Mouse (Mus musculus): ENCODE results near the gene Igsf9b. TPM values are rescaled to one million over a fixed set of nuclear protein-coding genes. Genes with fewer than 3 reads are reported as not detected.

The Igsf9b gene
- 1.5 TPM for polyA plus RNA-seq (2021)

GRCm38 (mm10) chr9:27298411-27299285 is at the start of gene Igsf9b:
Gene Igsf9b, plus strand, starts transcription at chr9:27299204.
- CTCF ChIA-PET, result interaction anchor here (0.8 to 1.6 kb wide), 2 partner anchors 13 to 97 kb away, joined by 3 read pairs; no protein-coding TSS in a partner anchor
- in situ Hi-C loops (cut with MboI; ENCODE audit: low pct_unique_long_range_greater_than_20kb), result no loop called here
- TF ChIP-seq CTCF (IDR thresholded peaks at IDR 0.05), result no peak
- DNase-seq (ENCODE audit: low read depth, low spot score), result peak; percentile 66
- H3K27me3 ChIP-seq, result peaks cover 35% of the 10 kb centered on the region
- ATAC-seq, result peak; percentile 100
- POLR2A ChIA-PET, result interaction anchor here (0.6 kb wide), 1 partner anchor 262 kb away, joined by 3 read pairs; no protein-coding TSS in a partner anchor

- POLR2A ChIA-PET, result no interaction called here
- no peak for ATAC-seq
These were observed 46.8 kb upstream of the Igsf9b start for GRCm38 (mm10) chr9:27252034-27252714.

GRCm38 (mm10) chr9:27256454-27256853 is 42.5 kb upstream of the Igsf9b start:
- peaks cover 14% of the 10 kb centered on the region for H3K27me3 ChIP-seq
- DNase-seq (ENCODE audit: low read depth, low spot score), result no peak
- no peak for ATAC-seq
- ChIA-PET CTCF (no interaction called here), POLR2A (no interaction called here)
- TF ChIP-seq CTCF (IDR thresholded peaks at IDR 0.05), result no peak
- in situ Hi-C loops (cut with MboI; ENCODE audit: low pct_unique_long_range_greater_than_20kb), result no loop called here

More at GRCm38 (mm10) chr9:27252034-27252714, 46.8 kb upstream of the Igsf9b start:
- peaks cover 22% of the 10 kb centered on the region for H3K27me3 ChIP-seq
- CTCF ChIA-PET, result no interaction called here
- TF ChIP-seq CTCF (IDR thresholded peaks at IDR 0.05), result no peak
- in situ Hi-C loops (cut with MboI; ENCODE audit: low pct_unique_long_range_greater_than_20kb), result no loop called here
- DNase-seq (ENCODE audit: low read depth, low spot score), result no peak

GRCm38 (mm10) chr9:27260378-27260947 is 38.5 kb upstream of the Igsf9b start:
- CTCF ChIA-PET, result interaction anchor here (1.2 to 1.5 kb wide), 3 partner anchors 16 to 34 kb away, joined by 3 to 4 read pairs (median 3); no protein-coding TSS in a partner anchor
- in situ Hi-C loops (cut with MboI; ENCODE audit: low pct_unique_long_range_greater_than_20kb), result no loop called here
- POLR2A ChIA-PET, result no interaction called here

GRCm38 (mm10) chr9:27261905-27262304 is 37.1 kb upstream of the Igsf9b start:
- no peak for DNase-seq (ENCODE audit: low read depth, low spot score)
- TF ChIP-seq CTCF (IDR thresholded peaks at IDR 0.05), result no peak
- ChIA-PET POLR2A (no interaction called here), CTCF (no interaction called here)
- in situ Hi-C loops (cut with MboI; ENCODE audit: low pct_unique_long_range_greater_than_20kb), result no loop called here
- H3K27me3 ChIP-seq, result no peaks in the 10 kb centered on the region
- no peak for ATAC-seq

More at GRCm38 (mm10) chr9:27260378-27260947, 38.5 kb upstream of the Igsf9b start:
- no peaks in the 10 kb centered on the region for H3K27me3 ChIP-seq
- TF ChIP-seq CTCF (IDR thresholded peaks at IDR 0.05), result no peak
- no peak for DNase-seq (ENCODE audit: low read depth, low spot score)
- ATAC-seq, result no peak

DNA sequence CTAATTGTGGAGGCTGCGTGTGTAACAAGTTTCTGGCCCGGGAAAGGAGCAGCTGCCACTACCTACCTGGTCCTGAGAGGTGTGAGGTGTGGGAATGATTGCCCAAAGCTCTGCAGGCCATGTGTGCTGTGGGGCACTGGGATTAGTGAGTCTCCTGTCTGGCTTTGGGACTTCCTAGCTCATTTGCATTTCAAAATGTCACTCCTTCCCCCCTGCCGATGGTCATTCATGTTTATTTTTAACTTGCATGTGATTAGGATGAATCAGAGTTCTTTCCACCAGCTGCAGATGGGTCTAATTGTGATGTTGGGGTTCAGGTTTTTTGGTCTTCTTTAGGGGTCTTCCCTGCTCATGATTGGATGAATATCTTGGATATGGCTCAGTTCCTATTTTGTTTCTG is 34.0 kb upstream of the Igsf9b start:
- DNase-seq (ENCODE audit: low read depth, low spot score), result no peak
- TF ChIP-seq CTCF (IDR thresholded peaks at IDR 0.05), result no peak
- no peak for ATAC-seq
- POLR2A ChIA-PET, result no interaction called here
- H3K27me3 ChIP-seq, result peaks cover 6% of the 10 kb centered on the region
- CTCF ChIA-PET, result no interaction called here
- in situ Hi-C loops (cut with MboI; ENCODE audit: low pct_unique_long_range_greater_than_20kb), result no loop called here

- in situ Hi-C loops (cut with MboI; ENCODE audit: low pct_unique_long_range_greater_than_20kb), result no loop called here
- CTCF ChIA-PET, result no interaction called here
- H3K27me3 ChIP-seq, result peaks cover 22% of the 10 kb centered on the region
- DNase-seq (ENCODE audit: low read depth, low spot score) (no peak), ATAC-seq (no peak)
- no peak for TF ChIP-seq CTCF (IDR thresholded peaks at IDR 0.05)
- POLR2A ChIA-PET, result no interaction called here
These were observed 31.1 kb upstream of the Igsf9b start for GRCm38 (mm10) chr9:27267878-27268277.

GRCm38 (mm10) chr9:27268493-27268892 is 30.5 kb upstream of the Igsf9b start:
- in situ Hi-C loops (cut with MboI; ENCODE audit: low pct_unique_long_range_greater_than_20kb), result no loop called here
- no peak for TF ChIP-seq CTCF (IDR thresholded peaks at IDR 0.05)
- no peak for DNase-seq (ENCODE audit: low read depth, low spot score)
- H3K27me3 ChIP-seq, result peaks cover 22% of the 10 kb centered on the region
- ChIA-PET POLR2A (no interaction called here), CTCF (no interaction called here)
- ATAC-seq, result no peak

- ChIA-PET CTCF (no interaction called here), POLR2A (no interaction called here)
- DNase-seq (ENCODE audit: low read depth, low spot score) (no peak), ATAC-seq (no peak)
- peaks cover 25% of the 10 kb centered on the region for H3K27me3 ChIP-seq
- no peak for TF ChIP-seq CTCF (IDR thresholded peaks at IDR 0.05)
- in situ Hi-C loops (cut with MboI; ENCODE audit: low pct_unique_long_range_greater_than_20kb), result no loop called here
These were observed 29.7 kb upstream of the Igsf9b start for GRCm38 (mm10) chr9:27269322-27269721.

DNA sequence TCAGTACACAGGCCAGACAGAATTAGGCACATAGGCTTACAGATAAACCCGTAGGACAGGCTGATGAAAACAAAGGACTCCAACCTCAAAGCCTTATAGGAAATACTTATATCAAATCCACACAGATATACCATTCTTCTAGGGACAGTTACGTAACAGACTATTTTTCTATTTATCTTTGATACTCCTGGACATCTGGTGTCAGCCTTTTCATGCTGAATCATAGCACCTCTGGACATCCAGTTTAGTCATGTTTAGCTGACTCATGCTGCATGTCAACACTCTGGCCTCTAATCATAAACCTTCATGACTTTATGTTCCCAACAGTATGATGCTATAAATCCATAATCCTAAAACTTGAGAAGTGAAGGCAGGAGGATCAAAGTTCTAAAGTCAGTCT is 29.1 kb upstream of the Igsf9b start:
- in situ Hi-C loops (cut with MboI; ENCODE audit: low pct_unique_long_range_greater_than_20kb), result no loop called here
- no peak for TF ChIP-seq CTCF (IDR thresholded peaks at IDR 0.05)
- POLR2A ChIA-PET, result no interaction called here
- DNase-seq (ENCODE audit: low read depth, low spot score) (no peak), ATAC-seq (no peak)
- CTCF ChIA-PET, result no interaction called here
- peaks cover 31% of the 10 kb centered on the region for H3K27me3 ChIP-seq

DNA sequence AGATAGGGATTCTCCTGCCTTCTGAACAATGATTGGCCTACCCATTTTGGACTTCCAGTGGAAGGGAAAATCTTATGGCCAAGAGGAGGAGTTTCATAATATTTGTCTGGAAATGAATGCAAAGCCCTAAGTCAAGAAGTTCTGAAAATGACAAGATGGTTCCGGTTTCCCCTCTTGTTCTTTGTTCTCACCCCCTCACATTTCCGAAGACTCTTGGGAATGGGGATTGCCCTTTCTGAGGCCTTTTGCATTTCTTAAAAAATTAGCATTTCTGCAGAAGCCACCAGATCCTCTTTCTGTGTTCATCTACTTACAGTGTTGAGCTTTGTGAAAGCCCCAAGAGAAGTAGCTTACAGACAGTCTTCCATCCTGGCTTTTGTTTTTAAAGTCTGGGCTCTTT is 27.1 kb upstream of the Igsf9b start:
- CTCF ChIA-PET, result interaction anchor here (1.5 to 3.3 kb wide), 2 partner anchors 9 to 16 kb away, joined by 4 to 10 read pairs; no protein-coding TSS in a partner anchor
- peaks cover 38% of the 10 kb centered on the region for H3K27me3 ChIP-seq
- in situ Hi-C loops (cut with MboI; ENCODE audit: low pct_unique_long_range_greater_than_20kb), result no loop called here
- POLR2A ChIA-PET, result no interaction called here
- ATAC-seq (no peak), DNase-seq (ENCODE audit: low read depth, low spot score) (no peak)
- TF ChIP-seq CTCF (IDR thresholded peaks at IDR 0.05), result no peak
